In genomic region chr1:183552617-183553016, GRCm38 (mm10) we compare ENCODE assay signal across 23 mouse cellular contexts.
DNase-seq lines count a peak whose midpoint lies in the region; ATAC-seq and TF ChIP-seq lines count a peak whose summit lies in the region.
"Had no signal": no experiment of that assay in that cellular context is flagged by ENCODE, and none has a peak within 500 bp of the region (broad histone marks: within the 10 kb centered on the region; RNA-seq: fewer than 3 reads in every experiment).

No protein-coding gene starts in this region.

- H3K9ac ChIP-seq in kidney, postnatal 0 days (ENCODE audit: low read depth, low read length): no peak overlapping the region
- no peak overlapping the region for H3K9ac ChIP-seq in kidney, embryonic 14.5 days (ENCODE audit: low read depth, low read length)
- H3K9ac ChIP-seq: hindbrain, embryonic 12.5 days; limb, embryonic 13.5 days; liver, embryonic 15.5 days; midbrain, embryonic 12.5 days had no signal

- CTCF ChIA-PET in Patski (lab: Charles Lee): no interaction called here

- TF ChIP-seq CTCF in kidney, postnatal 0 days (IDR thresholded peaks at IDR 0.05; ENCODE audit: low read depth): peak; percentile 54
- TF ChIP-seq CTCF in Patski (IDR thresholded peaks at IDR 0.05): peak; percentile 30

- ATAC-seq in cerebellum, adult (ENCODE audit: insufficient number of reproducible peaks, low FRiP score, low TSS enrichment): no peak
- no peak for ATAC-seq in kidney, postnatal 0 days (replicated peaks; ENCODE audit: low FRiP score, low read depth)
- no peak for ATAC-seq in kidney, embryonic 14.5 days (ENCODE audit: low FRiP score, low TSS enrichment)
- no peak for ATAC-seq in megakaryocyte, adult 5-6 weeks (ENCODE audit: poor library complexity, severe bottlenecking)
- no peak for ATAC-seq in Patski
- ATAC-seq: inflammation-experienced regulatory T-cells, adult 6 months had no signal

- WGBS in kidney, postnatal 0 days: 94% methylated on average over 4 of the region's 4 CpGs
- 89% methylated on average over 4 of the region's 4 CpGs for WGBS in kidney, embryonic 14.5 days

- in situ Hi-C loops in Patski (cut with MboI; ENCODE audit: low pct_unique_long_range_greater_than_20kb): no loop called here

- no peaks in the 10 kb centered on the region for H3K4me1 ChIP-seq in kidney, postnatal 0 days (replicated peaks; ENCODE audit: insufficient read depth, low read length)
- H3K4me1 ChIP-seq in kidney, embryonic 14.5 days (ENCODE audit: control insufficient read depth, insufficient read depth, low read length): no peaks in the 10 kb centered on the region
- H3K4me1 ChIP-seq in megakaryocyte, embryonic 14.5 days: no peaks in the 10 kb centered on the region
- H3K4me1 ChIP-seq: liver, embryonic 15.5 days had no signal

- H3K4me3 ChIP-seq in kidney, postnatal 0 days (replicated peaks; ENCODE audit: low read depth, low read length): no peak overlapping the region
- H3K4me3 ChIP-seq in kidney, embryonic 14.5 days (ENCODE audit: low read length): no peak overlapping the region
- H3K4me3 ChIP-seq in megakaryocyte, embryonic 14.5 days (replicated peaks): peak overlapping the region; percentile 56
- H3K4me3 ChIP-seq: forebrain, embryonic 10.5 days; hindbrain, embryonic 12.5 days; limb, embryonic 13.5 days; liver, embryonic 15.5 days; midbrain, embryonic 12.5 days had no signal

- DNase-seq in cerebellum, postnatal 10 days: peak; percentile 12 to 19
- DNase-seq in kidney, postnatal 0 days (ENCODE audit: low spot score): peak; percentile 8
- DNase-seq in Patski (ENCODE audit: low read depth, low spot score): no peak
- no peak for DNase-seq in frontal cortex, adult 2 months (ENCODE audit: extremely low spot score in 1 of 2, low spot score in 1 of 2)
- DNase-seq: adrenal gland, postnatal 10 days; B cell, adult 2 months; cerebellum, adult 18-20 months; cerebellum, postnatal 36 days; gastrocnemius, postnatal 25 days; kidney, adult 9 months; kidney, postnatal 4 days; lung, postnatal 4 days; spleen, adult 18-20 months had no signal

- no peaks in the 10 kb centered on the region for H3K27me3 ChIP-seq in kidney, postnatal 0 days (ENCODE audit: insufficient read depth, low read length)
- no peaks in the 10 kb centered on the region for H3K27me3 ChIP-seq in kidney, embryonic 14.5 days (ENCODE audit: control insufficient read depth, insufficient read depth, low read length)
- no peaks in the 10 kb centered on the region for H3K27me3 ChIP-seq in megakaryocyte, embryonic 14.5 days (replicated peaks)
- no peaks in the 10 kb centered on the region for H3K27me3 ChIP-seq in Patski
- H3K27me3 ChIP-seq: hindbrain, embryonic 12.5 days; limb, embryonic 13.5 days; liver, embryonic 15.5 days; midbrain, embryonic 12.5 days had no signal

- no peaks in the 10 kb centered on the region for H3K36me3 ChIP-seq in kidney, postnatal 0 days (ENCODE audit: insufficient read depth, low read length)
- H3K36me3 ChIP-seq in kidney, embryonic 14.5 days (ENCODE audit: control insufficient read depth, insufficient read depth, low read length): no peaks in the 10 kb centered on the region
- no peaks in the 10 kb centered on the region for H3K36me3 ChIP-seq in megakaryocyte, embryonic 14.5 days (replicated peaks; ENCODE audit: low read length)
- H3K36me3 ChIP-seq: forebrain, embryonic 10.5 days; hindbrain, embryonic 12.5 days; limb, embryonic 13.5 days; liver, embryonic 15.5 days; midbrain, embryonic 12.5 days had no signal

- H3K4me2 ChIP-seq in kidney, postnatal 0 days (ENCODE audit: low read length): no peak overlapping the region
- no peak overlapping the region for H3K4me2 ChIP-seq in kidney, embryonic 14.5 days (replicated peaks; ENCODE audit: low read depth, low read length)
- H3K4me2 ChIP-seq: hindbrain, embryonic 12.5 days; limb, embryonic 13.5 days; liver, embryonic 15.5 days; midbrain, embryonic 12.5 days had no signal

- H3K9me3 ChIP-seq in kidney, postnatal 0 days (replicated peaks; ENCODE audit: low read length): no peaks in the 10 kb centered on the region
- H3K9me3 ChIP-seq in kidney, embryonic 14.5 days (ENCODE audit: control insufficient read depth, low read length): no peaks in the 10 kb centered on the region
- H3K9me3 ChIP-seq in megakaryocyte, embryonic 14.5 days: peaks cover 19% of the 10 kb centered on the region
- H3K9me3 ChIP-seq: forebrain, embryonic 10.5 days; hindbrain, embryonic 12.5 days; limb, embryonic 13.5 days; liver, embryonic 15.5 days; midbrain, embryonic 12.5 days had no signal

- POLR2A ChIA-PET in Patski (lab: Charles Lee): no interaction called here

- H3K27ac ChIP-seq in kidney, postnatal 0 days: no peak overlapping the region
- H3K27ac ChIP-seq in kidney, embryonic 14.5 days (ENCODE audit: low read depth, low read length): no peak overlapping the region
- H3K27ac ChIP-seq: forebrain, embryonic 10.5 days; hindbrain, embryonic 12.5 days; limb, embryonic 13.5 days; liver, embryonic 15.5 days; midbrain, embryonic 12.5 days had no signal

Comparison
In these comparisons a context has a peak if more than half of its experiments do, and no peak if none do; other contexts are left out.
1. DNase-seq: peak in cerebellum, postnatal 10 days (2 of 2) and kidney, postnatal 0 days (single experiment); none in Patski (single experiment) and frontal cortex, adult 2 months (0 of 2).